Mouse (Mus musculus) embryonic stem cell, embryonic (primary cell): Measurements from ENCODE around the gene Gid8.

Source experiments
- CTCF ChIA-PET, 4 experiments: fragments of 300-600 bp in 2 of 4; fragments of 350-600 bp in 2 of 4; sonication (Branson Sonifier 250); formaldehyde crosslinking; loops; one replicate each; lab custom pipeline; 2022; ENCODE audit warnings: inconsistent platforms in 2 of 4; lab: Charles Lee
- POLR2A ChIA-PET, 4 experiments: fragments of 300-600 bp in 2 of 4; fragments of 350-600 bp in 2 of 4; sonication (Branson Sonifier 250); formaldehyde crosslinking; loops; one replicate each; lab custom pipeline; 2022; ENCODE audit warnings: antibody characterized with exemption in 4 of 4, inconsistent platforms in 1 of 4; lab: Charles Lee

Gid8 gene

GRCm38 (mm10) chr2:180754976-180755688 is 45.2 kb downstream of the Gid8 start:
- POLR2A ChIA-PET, result interaction anchor here in 3 of 4 experiments (0.7 to 2.1 kb wide), 14 partner anchors 10 to 480 kb away, joined by 3 to 10 read pairs (median 3); no protein-coding TSS in a partner anchor
- CTCF ChIA-PET, result interaction anchor here in 3 of 4 experiments (0.6 to 2.1 kb wide), 16 partner anchors 8 to 421 kb away, joined by 3 to 9 read pairs (median 5); partner anchors contain the start of gene Gata5 (in 1 of the 3)

- CTCF ChIA-PET, result interaction anchor here (0.5 to 2.1 kb wide), 18 partner anchors 9 to 421 kb away, joined by 3 to 9 read pairs (median 4); partner anchors contain the start of gene Gata5 (in 1 of the 4)
Measured at GRCm38 (mm10) chr2:180755896-180756295, 46.0 kb downstream of the Gid8 start.

GRCm38 (mm10) chr2:180756786-180757185 is 46.9 kb downstream of the Gid8 start:
- POLR2A ChIA-PET, result interaction anchor here in 3 of 4 experiments (1.2 to 1.8 kb wide), 5 partner anchors 12 to 78 kb away, joined by 3 to 10 read pairs (median 4); partner anchors contain the start of gene Bhlhe23 (in 1 of the 3)
- CTCF ChIA-PET, result interaction anchor here in 3 of 4 experiments (1.0 to 2.1 kb wide), 7 partner anchors 12 to 345 kb away, joined by 3 to 9 read pairs (median 8); no protein-coding TSS in a partner anchor

More at GRCm38 (mm10) chr2:180755896-180756295, 46.0 kb downstream of the Gid8 start:
- POLR2A ChIA-PET, result interaction anchor here (0.5 to 1.8 kb wide), 18 partner anchors 10 to 479 kb away, joined by 3 to 10 read pairs (median 3); partner anchors contain the start of gene Bhlhe23 (in 1 of the 4)

GRCm38 (mm10) chr2:180758513-180759263 is 48.8 kb downstream of the Gid8 start:
- CTCF ChIA-PET, result interaction anchor here in 2 of 4 experiments (1.2 to 1.4 kb wide), 2 partner anchors 14 to 20 kb away, joined by 3 to 4 read pairs; no protein-coding TSS in a partner anchor
- POLR2A ChIA-PET, result interaction anchor here in 1 of 4 experiments (0.7 kb wide), 1 partner anchor 57 kb away, joined by 3 read pairs; no protein-coding TSS in a partner anchor

GRCm38 (mm10) chr2:180764986-180765385 is 55.1 kb downstream of the Gid8 start:
- ChIA-PET POLR2A (interaction anchor here in 2 of 4 experiments (0.6 kb wide), 2 partner anchors 520 to 818 kb away, joined by 5 read pairs; no protein-coding TSS in a partner anchor), CTCF (interaction anchor here in 1 of 4 experiments (0.8 kb wide), 1 partner anchor 86 kb away, joined by 3 read pairs; no protein-coding TSS in a partner anchor)

GRCm38 (mm10) chr2:180765713-180766112 is 55.8 kb downstream of the Gid8 start:
- CTCF ChIA-PET, result interaction anchor here in 2 of 4 experiments (0.5 to 0.8 kb wide), 3 partner anchors 12 to 87 kb away, joined by 3 to 6 read pairs (median 3); no protein-coding TSS in a partner anchor
- POLR2A ChIA-PET, result interaction anchor here in 2 of 4 experiments (0.6 to 1.5 kb wide), 2 partner anchors 10 to 818 kb away, joined by 3 to 5 read pairs; no protein-coding TSS in a partner anchor
